In genomic region chr19:53492528-53492927, GRCm38 (mm10) we compare ENCODE assay signal across 12 mouse cellular contexts.
"Had no signal": no experiment of that assay in that cellular context is flagged by ENCODE, and none has a peak within 500 bp of the region (broad histone marks: within the 10 kb centered on the region; RNA-seq: fewer than 3 reads in every experiment).

No protein-coding gene starts in this region.

- H3K4me2 ChIP-seq: limb, embryonic 12.5 days; lung, embryonic 14.5 days; midbrain, embryonic 13.5 days had no signal

- H3K36me3 ChIP-seq: limb, embryonic 12.5 days; midbrain, embryonic 13.5 days had no signal

- H3K4me3 ChIP-seq: limb, embryonic 12.5 days; midbrain, embryonic 13.5 days had no signal

- ATAC-seq: midbrain, embryonic 13.5 days had no signal

- H3K9ac ChIP-seq: limb, embryonic 12.5 days; lung, embryonic 14.5 days; midbrain, embryonic 13.5 days had no signal

- H3K27me3 ChIP-seq: limb, embryonic 12.5 days; midbrain, embryonic 13.5 days had no signal

- H3K27ac ChIP-seq: limb, embryonic 12.5 days; macrophage; midbrain, embryonic 13.5 days; stomach, postnatal 0 days had no signal

- H3K4me1 ChIP-seq: limb, embryonic 12.5 days; midbrain, embryonic 13.5 days had no signal

- H3K9me3 ChIP-seq: limb, embryonic 12.5 days; midbrain, embryonic 13.5 days had no signal

- DNase-seq: kidney, adult 11 months; kidney, postnatal 14 days; layer of hippocampus, postnatal 36 days; lung, embryonic 14.5 days; lung, postnatal 10 days; right cerebral cortex, adult 18-20 months; right cerebral cortex, postnatal 25 days; thymus, postnatal 4 days had no signal
